Mouse (Mus musculus): ENCODE results near the gene Trim7.
A peak's percentile ranks its signal among the peaks of the same experiment; 100 is the strongest.
"Not testable (repeated sequence)": the region's sequence is repeated elsewhere in the genome, so short reads cannot be mapped to it uniquely, and the experiment has no call there.

Trim7 gene

GRCm38 (mm10) chr11:48801831-48802772 lies 23.8 kb upstream of the Trim7 start:
- no peak for DNase-seq (ENCODE audit: low spot score)

GRCm38 (mm10) chr11:48803988-48804387 lies 22.0 kb upstream of the Trim7 start:
- no peak for DNase-seq (ENCODE audit: low spot score)

DNA sequence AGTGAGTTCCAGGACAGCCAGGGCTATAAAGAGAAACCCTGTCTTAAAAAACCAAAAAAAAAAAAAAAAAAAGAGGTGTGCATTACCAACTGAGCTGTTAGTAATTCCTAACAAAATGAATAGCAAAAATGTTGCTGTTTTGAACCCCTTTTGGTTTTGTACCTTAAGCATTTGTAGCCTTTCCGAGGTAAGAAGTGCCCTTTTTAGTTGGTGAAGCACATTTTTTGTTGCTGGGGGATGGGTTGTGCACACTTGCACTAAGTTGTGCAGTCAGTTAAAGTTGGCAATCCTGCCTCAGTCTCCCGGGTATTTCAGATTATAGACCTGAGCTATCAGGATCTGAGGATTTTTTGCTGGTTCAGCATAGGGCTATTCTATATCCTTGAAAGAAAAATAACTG lies 21.0 kb upstream of the Trim7 start:
- DNase-seq (ENCODE audit: low spot score) = no peak

DNA sequence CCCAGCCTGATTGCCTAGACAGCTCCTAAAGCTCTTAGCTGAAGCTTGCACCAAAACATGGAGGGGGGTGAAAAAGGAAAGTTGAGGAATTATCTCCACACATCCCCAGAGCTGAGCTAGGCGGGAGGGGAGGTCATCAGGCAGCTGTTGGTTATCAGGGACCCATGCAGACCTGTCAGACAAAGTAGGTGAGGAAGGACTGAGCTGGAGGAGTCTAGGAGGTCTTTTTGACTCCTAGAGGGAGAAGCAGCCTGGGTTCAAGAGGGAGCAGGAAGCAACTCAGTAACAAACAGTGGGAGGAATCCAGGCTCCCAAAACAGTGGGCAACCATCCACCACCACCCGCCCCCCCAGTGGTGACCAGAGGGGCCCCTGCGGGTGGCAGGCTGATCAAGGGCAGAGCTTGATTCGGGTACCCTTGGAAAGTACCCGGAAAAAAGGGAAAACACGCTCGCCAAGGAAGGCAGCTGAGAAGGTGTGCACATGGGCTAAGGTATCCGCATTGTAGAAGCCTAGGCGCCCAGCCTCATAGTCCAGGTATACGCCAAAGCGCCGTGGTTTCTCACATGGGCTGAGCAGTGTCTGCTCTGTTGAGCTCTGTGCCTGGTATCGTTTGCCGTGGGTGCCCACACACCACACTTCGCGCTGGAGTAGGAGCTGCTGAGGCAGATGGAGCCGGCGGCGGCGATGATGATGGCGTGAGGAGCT lies 18.9 kb upstream of the Trim7 start:
- no peak for DNase-seq (ENCODE audit: low spot score)

DNA sequence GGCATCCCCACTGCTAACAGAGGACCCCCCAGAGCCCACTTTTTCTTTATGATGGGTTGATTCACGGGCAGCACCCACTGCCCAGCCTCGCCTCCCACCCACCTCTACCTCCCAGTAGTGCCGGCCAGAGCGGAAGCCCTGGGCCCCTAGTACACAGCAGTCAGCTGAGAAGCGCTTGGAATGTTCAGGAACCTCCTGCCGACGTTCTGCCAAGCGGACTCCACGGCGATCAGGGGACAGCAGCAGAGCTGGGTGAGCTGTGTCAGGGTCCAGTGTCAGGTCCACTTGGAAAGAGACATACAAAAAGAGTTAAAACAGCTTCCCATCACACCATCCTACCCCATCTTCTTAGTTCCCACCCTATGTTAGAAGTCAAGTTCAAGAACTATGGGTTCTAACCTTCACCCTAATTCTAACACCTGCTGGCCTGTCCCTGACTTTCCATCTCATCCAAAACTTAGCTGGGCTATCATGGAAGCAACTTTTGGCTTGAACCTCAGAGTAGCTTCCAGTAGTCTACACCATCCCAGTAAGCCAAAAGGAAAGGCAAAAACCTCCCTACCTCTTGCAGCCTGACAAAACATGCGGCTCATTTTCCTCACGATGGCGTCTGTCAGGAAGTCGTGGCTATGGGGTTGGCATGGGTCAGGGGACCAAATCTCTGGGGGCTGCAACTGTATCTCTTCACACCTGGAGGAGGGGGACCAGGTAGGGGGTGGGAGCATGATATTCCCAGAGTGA lies 18.2 kb upstream of the Trim7 start:
- DNase-seq (ENCODE audit: low spot score) = no peak

DNA sequence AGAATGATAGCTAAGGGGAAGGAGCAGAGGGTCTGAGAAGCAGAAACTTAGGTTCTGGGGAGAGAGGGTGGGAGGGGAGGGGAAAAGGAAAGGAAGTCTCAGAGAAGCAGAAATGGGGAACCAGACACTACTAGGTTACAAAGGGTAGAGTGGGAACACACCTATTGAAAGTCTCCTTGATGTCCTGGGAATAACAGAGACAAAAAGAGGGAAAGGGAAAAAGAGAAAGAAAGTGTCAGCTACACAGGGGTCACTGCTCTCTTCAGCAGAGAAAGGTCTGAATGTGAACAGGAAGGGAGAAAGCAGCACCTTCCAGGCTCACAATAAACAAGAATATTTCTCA lies 17.7 kb upstream of the Trim7 start:
- no peak for DNase-seq (ENCODE audit: low spot score)

DNA sequence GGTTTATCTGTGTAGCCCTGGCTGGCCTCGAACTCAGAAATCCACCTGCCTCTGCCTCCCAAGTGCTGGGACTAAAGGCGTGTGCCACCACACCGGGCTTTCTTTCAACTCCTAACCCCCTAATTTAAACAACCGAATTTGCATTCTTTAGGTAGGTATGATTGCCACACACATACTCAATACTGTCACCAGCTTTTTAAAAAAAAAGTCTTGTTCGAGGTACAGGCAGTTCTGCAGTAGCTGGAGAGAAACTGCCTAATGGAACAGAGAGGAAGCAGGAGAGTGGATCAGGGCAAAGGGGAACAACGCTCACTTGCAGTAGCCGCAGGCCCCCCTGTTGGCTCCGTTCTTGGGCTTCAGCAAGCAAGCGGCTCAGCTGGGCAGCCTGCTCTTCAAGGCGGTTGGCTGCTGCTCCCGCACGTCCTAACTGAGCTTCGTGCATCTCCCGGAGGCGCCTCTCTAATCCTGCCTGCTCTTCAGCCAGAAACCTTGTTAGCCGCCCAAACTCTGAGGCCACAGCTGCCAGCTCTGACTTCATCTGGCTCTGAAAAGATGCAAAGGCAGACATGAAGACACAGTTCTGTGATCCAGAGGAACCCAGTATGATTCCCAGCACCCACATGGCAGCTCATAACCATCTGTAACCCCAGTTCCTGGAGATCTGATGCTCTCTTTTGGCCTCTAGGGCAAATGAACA lies 17.1 kb upstream of the Trim7 start:
- DNase-seq (ENCODE audit: low spot score) = no peak

DNA sequence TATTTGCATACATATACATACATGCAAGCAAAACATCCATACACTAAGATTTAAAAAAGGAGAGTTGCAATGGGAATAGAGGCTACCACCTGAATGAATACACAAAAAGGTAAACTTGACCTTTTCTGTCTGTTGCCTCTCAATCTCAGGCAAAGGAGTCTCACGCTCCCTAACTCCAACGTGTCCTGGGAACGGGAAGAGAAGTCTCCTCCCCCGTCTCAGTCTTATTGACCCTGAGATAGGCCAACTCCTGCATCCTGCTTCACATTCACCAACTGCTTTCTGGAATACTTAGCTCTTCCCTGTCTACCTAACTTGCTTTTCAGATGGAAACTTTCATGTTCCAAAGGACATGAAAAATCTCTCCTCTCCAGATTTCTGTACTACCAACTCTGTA lies 16.5 kb upstream of the Trim7 start:
- no peak for DNase-seq (ENCODE audit: low spot score)

DNA sequence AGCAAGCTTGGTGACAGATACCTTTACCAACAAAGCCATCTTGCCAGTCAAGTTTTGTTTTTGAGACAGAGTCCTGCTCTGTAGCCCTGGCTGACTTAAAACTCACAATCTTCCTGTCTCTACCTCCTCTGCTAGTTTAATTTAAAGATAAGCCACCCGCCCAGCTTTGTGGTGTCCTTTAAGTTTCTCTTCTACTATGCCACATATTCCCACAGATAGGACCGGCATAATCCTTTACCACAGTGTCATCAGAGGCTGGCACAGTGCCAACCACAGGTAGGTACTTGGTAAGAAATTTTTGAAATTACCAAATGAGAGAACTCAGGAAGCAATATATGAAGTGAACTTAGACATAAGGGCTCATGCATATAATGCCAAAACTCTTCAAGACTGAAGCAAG lies 15.8 kb upstream of the Trim7 start:
- no peak for DNase-seq (ENCODE audit: low spot score)

GRCm38 (mm10) chr11:48813782-48814181 lies 12.2 kb upstream of the Trim7 start:
- no peak for DNase-seq (ENCODE audit: low spot score)

DNA sequence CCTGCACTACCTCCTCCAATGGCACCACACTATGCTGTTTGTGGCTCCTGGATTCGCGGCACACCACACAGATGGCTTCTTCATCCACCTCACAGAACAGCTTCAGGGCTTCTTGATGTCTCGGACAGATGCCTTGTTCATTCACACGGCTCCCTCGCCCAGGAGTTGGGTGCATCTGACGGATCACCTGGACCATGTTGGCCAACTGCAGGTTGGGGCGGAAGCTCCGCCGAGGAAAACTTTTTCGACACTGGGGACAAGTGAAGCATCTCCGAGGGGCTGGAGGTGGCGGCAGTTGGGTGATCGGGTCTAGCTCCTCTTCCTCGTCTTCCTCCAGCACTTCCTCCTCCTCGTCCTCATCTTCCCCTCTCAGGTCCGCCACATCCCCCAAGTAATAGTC lies 10.1 kb upstream of the Trim7 start:
- DNase-seq (ENCODE audit: low spot score) = no peak

DNA sequence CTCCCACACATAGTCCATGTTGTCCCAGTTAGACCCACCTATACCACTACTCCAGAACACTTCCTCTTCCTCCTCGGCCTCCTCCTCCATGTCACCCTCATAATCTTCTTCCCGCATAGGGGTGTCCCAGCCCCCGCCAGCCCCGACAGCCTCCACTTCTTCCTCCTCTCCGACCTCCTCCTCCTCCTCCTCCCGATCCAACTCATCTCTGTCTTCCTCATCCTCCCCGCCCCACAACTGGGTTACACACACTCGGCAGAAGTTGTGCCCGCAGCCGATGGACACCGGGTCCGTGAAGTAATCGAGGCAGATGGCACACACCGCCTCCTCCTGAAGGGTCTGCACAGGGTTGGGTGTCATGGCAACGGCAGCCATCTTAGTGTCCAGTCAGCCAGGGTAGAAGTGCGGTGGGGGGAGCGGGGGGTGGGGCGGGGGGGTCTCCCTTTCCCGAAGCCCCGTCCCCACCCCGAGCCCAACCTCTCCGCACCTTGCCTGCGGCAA lies 9.6 kb upstream of the Trim7 start:
- DNase-seq (ENCODE audit: low spot score) = peak; percentile 36

GRCm38 (mm10) chr11:48816800-48817665 lies 8.9 kb upstream of the Trim7 start, which contains the start of gene Trim41:
Trim41 (minus strand) TSS chr11:48817353.
- DNase-seq (ENCODE audit: low spot score) = peak; percentile 99

GRCm38 (mm10) chr11:48817794-48818193 lies 8.1 kb upstream of the Trim7 start:
- DNase-seq (ENCODE audit: low spot score) = no peak

DNA sequence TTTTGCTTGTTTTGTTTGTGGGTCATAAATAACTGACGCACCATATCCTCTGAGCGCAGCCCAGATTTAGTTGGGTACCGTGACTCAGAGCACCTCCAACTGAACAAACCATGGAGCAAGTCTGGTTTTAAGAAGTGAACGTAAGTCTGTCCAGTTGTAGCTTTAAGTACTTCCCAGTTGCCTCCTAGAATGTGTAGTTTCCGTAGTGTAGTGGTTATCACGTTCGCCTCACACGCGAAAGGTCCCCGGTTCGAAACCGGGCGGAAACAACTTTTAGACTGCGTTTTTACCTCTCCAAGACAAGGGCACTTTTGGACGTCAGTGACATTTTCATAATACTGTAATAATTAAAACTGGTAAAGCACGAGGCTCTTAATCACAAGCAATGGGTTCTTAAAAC lies 7.6 kb upstream of the Trim7 start:
- peak; percentile 55 for DNase-seq (ENCODE audit: low spot score)

GRCm38 (mm10) chr11:48819614-48820307 lies 6.2 kb upstream of the Trim7 start:
- no peak for DNase-seq (ENCODE audit: low spot score)

GRCm38 (mm10) chr11:48820308-48820674 lies 5.6 kb upstream of the Trim7 start:
- DNase-seq (ENCODE audit: low spot score) = no peak

DNA sequence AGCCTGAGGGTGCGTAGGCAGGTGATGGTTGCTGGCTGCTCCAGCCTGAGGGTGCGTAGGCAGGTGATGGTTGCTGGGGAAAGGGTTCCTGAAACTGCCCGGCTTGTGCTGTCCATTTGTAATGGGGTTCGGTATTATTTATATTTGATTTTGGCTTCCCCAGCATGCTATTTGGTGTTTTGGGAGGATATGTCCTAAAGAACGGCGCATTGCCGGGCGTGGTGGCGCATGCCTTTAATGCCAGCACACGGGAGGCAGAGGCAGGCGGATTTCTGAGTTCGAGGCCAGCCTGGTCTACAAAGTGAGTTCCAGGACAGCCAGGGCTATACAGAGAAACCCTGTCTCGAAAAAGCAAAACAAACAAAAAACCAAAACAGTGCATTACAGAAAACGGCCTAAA lies 4.6 kb upstream of the Trim7 start:
- not testable (repeated sequence) for DNase-seq (ENCODE audit: low spot score)

DNA sequence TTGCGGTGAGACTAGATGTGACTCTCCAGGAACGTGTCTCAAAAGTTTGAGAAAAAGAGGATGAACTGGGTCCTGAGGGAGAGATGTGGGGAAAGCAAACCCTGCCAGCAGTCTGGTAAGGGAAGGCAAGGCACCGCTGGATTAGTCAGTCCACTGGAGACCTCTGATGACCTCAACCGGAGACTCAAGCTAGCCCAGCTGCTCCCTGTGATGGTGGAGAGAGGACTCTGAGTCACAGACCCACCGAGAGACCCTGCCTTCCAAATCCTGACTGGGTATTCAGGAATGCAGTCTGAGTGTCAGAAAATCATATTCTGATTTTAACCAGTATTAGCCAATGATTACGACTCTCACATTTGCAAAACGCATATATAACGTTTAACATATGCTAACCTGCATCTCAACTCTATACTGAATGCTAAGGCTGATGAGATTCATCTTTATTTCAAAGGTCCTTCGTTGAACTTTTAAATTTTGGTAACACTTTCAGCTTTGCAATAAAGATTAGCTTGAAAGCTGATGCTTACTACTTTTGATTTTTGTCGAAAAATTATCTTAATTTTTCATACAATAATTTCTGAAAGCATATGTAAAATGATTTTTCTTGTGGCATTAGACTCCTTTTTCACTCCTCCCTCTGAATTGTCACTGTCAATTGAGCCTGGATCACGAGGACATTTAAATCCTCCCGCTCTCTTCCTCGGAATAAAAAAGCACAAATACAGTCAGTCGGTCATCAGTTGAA lies 3.0 kb upstream of the Trim7 start:
- DNase-seq (ENCODE audit: low spot score) = no peak

GRCm38 (mm10) chr11:48823536-48823972 lies 2.4 kb upstream of the Trim7 start:
- DNase-seq (ENCODE audit: low spot score) = no peak

All from ovary, adult 18-20 months (tissue).